Comparison of ENCODE assay signal across 8 mouse cellular contexts in the genomic region with DNA sequence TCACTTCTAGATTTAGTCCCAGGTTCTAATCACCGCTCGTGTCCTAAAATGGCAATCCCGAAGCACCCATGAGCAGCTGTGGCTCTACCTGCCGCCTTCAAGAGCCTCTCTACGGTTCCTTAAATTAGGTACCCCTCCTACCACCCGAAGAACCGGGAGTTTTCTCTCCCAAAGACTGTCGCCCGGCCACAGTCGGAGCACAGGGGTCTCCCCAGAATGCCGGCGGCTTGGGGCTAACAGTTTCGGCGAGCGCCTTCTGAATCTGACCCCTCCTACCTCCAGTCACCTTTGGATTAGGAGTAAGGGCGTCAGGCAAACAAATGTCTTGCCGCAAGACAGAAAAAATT. TPM values are rescaled to one million over a fixed set of nuclear protein-coding genes. Genes with fewer than 3 reads are reported as not detected.
DNase-seq lines count a peak whose midpoint lies in the region; ATAC-seq and TF ChIP-seq lines count a peak whose summit lies in the region.

No protein-coding gene starts in this region.

- H3K27me3 ChIP-seq in embryonic facial prominence, embryonic 10.5 days (replicated peaks; ENCODE audit: low read depth, poor library complexity, severe bottlenecking) = no peaks in the 10 kb centered on the region
- no peaks in the 10 kb centered on the region for H3K27me3 ChIP-seq in midbrain, embryonic 16.5 days (ENCODE audit: control insufficient read depth, insufficient read depth, low read depth, low read length)

- ATAC-seq in inflammation-experienced regulatory T-cells, adult 6 months = peak; percentile 4
- ATAC-seq in midbrain, embryonic 16.5 days = peak; percentile 65
- no peak; the same call in 1 of the 2 replicates for ATAC-seq in granulocyte monocyte progenitor cell, adult 5-6 weeks (replicated peaks; ENCODE audit: poor library complexity, severe bottlenecking)

- no peaks in the 10 kb centered on the region for H3K9me3 ChIP-seq in embryonic facial prominence, embryonic 10.5 days
- no peaks in the 10 kb centered on the region for H3K9me3 ChIP-seq in midbrain, embryonic 16.5 days (replicated peaks; ENCODE audit: control insufficient read depth, low read length, poor library complexity, severe bottlenecking)

- peak overlapping the region; percentile 99 for H3K4me3 ChIP-seq in layer of hippocampus, adult 2 months
- H3K4me3 ChIP-seq in embryonic facial prominence, embryonic 10.5 days = peak overlapping the region; percentile 77
- peak overlapping the region; percentile 88 for H3K4me3 ChIP-seq in midbrain, embryonic 16.5 days (ENCODE audit: low read depth, low read length)

- no peak for DNase-seq in layer of hippocampus, adult 2 months (ENCODE audit: low spot score in 2 of 2)
- no peak for DNase-seq in layer of hippocampus, adult 9-11 months
- no peak for DNase-seq in embryonic facial prominence, embryonic 10.5 days (ENCODE audit: low spot score)
- no peak for DNase-seq in gastrocnemius, postnatal 4 days (ENCODE audit: low spot score in 2 of 2)
- no peak for DNase-seq in left cerebral cortex, adult 8-10 months (ENCODE audit: low spot score in 2 of 2)

- TF ChIP-seq CTCF in layer of hippocampus, adult 2 months (conservative IDR thresholded peaks at IDR 0.05) = no peak

- peaks cover 64% of the 10 kb centered on the region for H3K36me3 ChIP-seq in embryonic facial prominence, embryonic 10.5 days (replicated peaks)
- H3K36me3 ChIP-seq in midbrain, embryonic 16.5 days (ENCODE audit: control insufficient read depth, insufficient read depth, low read length) = 0 out of 2 replicates have a peak, but pooled peaks cover under 1% of the 10 kb centered on the region

- peak overlapping the region; percentile 84 for H3K4me2 ChIP-seq in midbrain, embryonic 16.5 days (ENCODE audit: low read length)

- WGBS in embryonic facial prominence, embryonic 10.5 days = 3% methylated on average over 17 of the region's 17 CpGs
- WGBS in midbrain, embryonic 16.5 days = 3% methylated on average over 17 of the region's 17 CpGs

- peaks cover 16% of the 10 kb centered on the region for H3K4me1 ChIP-seq in embryonic facial prominence, embryonic 10.5 days
- peaks cover 16% of the 10 kb centered on the region for H3K4me1 ChIP-seq in midbrain, embryonic 16.5 days (ENCODE audit: control insufficient read depth, insufficient read depth, low read length)

- peak overlapping the region; percentile 87 for H3K9ac ChIP-seq in midbrain, embryonic 16.5 days (ENCODE audit: low read depth, low read length)

- peak overlapping the region; percentile 96 for H3K27ac ChIP-seq in layer of hippocampus, adult 2 months
- peak overlapping the region; percentile 89 for H3K27ac ChIP-seq in embryonic facial prominence, embryonic 10.5 days (replicated peaks)
- peak overlapping the region; percentile 62 for H3K27ac ChIP-seq in midbrain, embryonic 16.5 days (ENCODE audit: low read length)

RNA-seq across cellular contexts. Expression of a gene that starts 0.3 kb away (rescaled TPM):
- 100 to 1,000 TPM; 104 to 111 TPM for total RNA-seq in layer of hippocampus, adult 2 months (2021)
- polyA plus RNA-seq in embryonic facial prominence, embryonic 10.5 days (2016; fragmentation: Nextera tagmentation; extraction: Ambion mirVana) = 79.4 and 81.3 TPM in 2 replicates
- polyA plus RNA-seq in inflammation-experienced regulatory T-cells, adult 6 months (2017; shearing (Covaris generic)) = 100 to 1,000 TPM; 121 to 153 (median 146) TPM
- 91.4 and 92.4 TPM in 2 replicates for polyA plus RNA-seq in midbrain, embryonic 16.5 days (2015; fragmentation: Nextera tagmentation; extraction: Ambion mirVana)
- 10 to 100 TPM; 84.2 to 86.6 TPM for total RNA-seq in gastrocnemius, postnatal 4 days (2021)
- total RNA-seq in left cerebral cortex, adult 8-10 months (2022) = 100 to 1,000 TPM in 3 of 4 experiments, 10 to 100 TPM in 1; 91.9 to 105 (median 103) TPM
- 188 and 189 TPM in 2 replicates for total RNA-seq in granulocyte monocyte progenitor cell, adult 5-6 weeks (2014; fragmentation: Nextera tagmentation)
- total RNA-seq in granulocyte monocyte progenitor cell, adult 5-6 weeks (2017) = 145 and 146 TPM in 2 replicates

RNA-seq across cellular contexts. Expression of a gene that starts 22.8 kb away (rescaled TPM):
- 10 to 100 TPM; 15.7 to 17.8 TPM for total RNA-seq in layer of hippocampus, adult 2 months (2021)
- 53.0 and 56.5 TPM in 2 replicates for polyA plus RNA-seq in embryonic facial prominence, embryonic 10.5 days (2016; fragmentation: Nextera tagmentation; extraction: Ambion mirVana)
- 10 to 100 TPM; 24.3 to 31.7 (median 27.8) TPM for polyA plus RNA-seq in inflammation-experienced regulatory T-cells, adult 6 months (2017; shearing (Covaris generic))
- polyA plus RNA-seq in midbrain, embryonic 16.5 days (2015; fragmentation: Nextera tagmentation; extraction: Ambion mirVana) = 9.7 and 10.4 TPM in 2 replicates
- 10 to 100 TPM; 35.6 to 39.2 TPM for total RNA-seq in gastrocnemius, postnatal 4 days (2021)
- 10 to 100 TPM; 16.2 to 20.3 (median 17.9) TPM for total RNA-seq in left cerebral cortex, adult 8-10 months (2022)
- total RNA-seq in granulocyte monocyte progenitor cell, adult 5-6 weeks (2014; fragmentation: Nextera tagmentation) = 45.5 and 46.1 TPM in 2 replicates
- total RNA-seq in granulocyte monocyte progenitor cell, adult 5-6 weeks (2017) = 73.6 and 87.8 TPM in 2 replicates

RNA-seq across cellular contexts. Expression of a gene that starts 23.1 kb away (rescaled TPM):
- total RNA-seq in layer of hippocampus, adult 2 months (2021) = 10 to 100 TPM; 90.4 to 92.5 TPM
- 469 and 495 TPM in 2 replicates for polyA plus RNA-seq in embryonic facial prominence, embryonic 10.5 days (2016; fragmentation: Nextera tagmentation; extraction: Ambion mirVana)
- polyA plus RNA-seq in inflammation-experienced regulatory T-cells, adult 6 months (2017; shearing (Covaris generic)) = 100 to 1,000 TPM; 164 to 233 (median 183) TPM
- polyA plus RNA-seq in midbrain, embryonic 16.5 days (2015; fragmentation: Nextera tagmentation; extraction: Ambion mirVana) = 150 and 163 TPM in 2 replicates
- 100 to 1,000 TPM; 150 to 154 TPM for total RNA-seq in gastrocnemius, postnatal 4 days (2021)
- total RNA-seq in left cerebral cortex, adult 8-10 months (2022) = 100 to 1,000 TPM; 101 to 109 (median 107) TPM
- total RNA-seq in granulocyte monocyte progenitor cell, adult 5-6 weeks (2014; fragmentation: Nextera tagmentation) = 266 and 303 TPM in 2 replicates
- 463 and 482 TPM in 2 replicates for total RNA-seq in granulocyte monocyte progenitor cell, adult 5-6 weeks (2017)

RNA-seq across cellular contexts. Expression of a gene that starts 29.7 kb away (rescaled TPM):
- total RNA-seq in layer of hippocampus, adult 2 months (2021) = 1 to 10 TPM in 1 of 2 experiments, not detected in 1; 1.0 TPM
- polyA plus RNA-seq in embryonic facial prominence, embryonic 10.5 days (2016; fragmentation: Nextera tagmentation; extraction: Ambion mirVana) = 0.31 TPM in 1 of 2 replicates, not detected in the other
- polyA plus RNA-seq in inflammation-experienced regulatory T-cells, adult 6 months (2017; shearing (Covaris generic)) = not detected
- polyA plus RNA-seq in midbrain, embryonic 16.5 days (2015; fragmentation: Nextera tagmentation; extraction: Ambion mirVana) = 0.44 TPM in 1 of 2 replicates, not detected in the other
- not detected for total RNA-seq in gastrocnemius, postnatal 4 days (2021)
- total RNA-seq in left cerebral cortex, adult 8-10 months (2022) = not detected
- 2.3 TPM in 1 of 2 replicates, not detected in the other for total RNA-seq in granulocyte monocyte progenitor cell, adult 5-6 weeks (2014; fragmentation: Nextera tagmentation)
- total RNA-seq in granulocyte monocyte progenitor cell, adult 5-6 weeks (2017) = not detected in 2 replicates

RNA-seq across cellular contexts. Expression of a gene that starts 41.6 kb away (rescaled TPM):
- 1 to 10 TPM; 1.4 to 1.6 TPM for total RNA-seq in layer of hippocampus, adult 2 months (2021)
- not detected in 2 replicates for polyA plus RNA-seq in embryonic facial prominence, embryonic 10.5 days (2016; fragmentation: Nextera tagmentation; extraction: Ambion mirVana)
- not detected for polyA plus RNA-seq in inflammation-experienced regulatory T-cells, adult 6 months (2017; shearing (Covaris generic))
- polyA plus RNA-seq in midbrain, embryonic 16.5 days (2015; fragmentation: Nextera tagmentation; extraction: Ambion mirVana) = 0.85 and 0.89 TPM in 2 replicates
- not detected for total RNA-seq in gastrocnemius, postnatal 4 days (2021)
- total RNA-seq in left cerebral cortex, adult 8-10 months (2022) = under 1 TPM in 3 of 4 experiments, not detected in 1; 0.21 to 0.91 (median 0.68) TPM
- not detected in 2 replicates for total RNA-seq in granulocyte monocyte progenitor cell, adult 5-6 weeks (2014; fragmentation: Nextera tagmentation)
- not detected in 2 replicates for total RNA-seq in granulocyte monocyte progenitor cell, adult 5-6 weeks (2017)
